In the genomic region with DNA sequence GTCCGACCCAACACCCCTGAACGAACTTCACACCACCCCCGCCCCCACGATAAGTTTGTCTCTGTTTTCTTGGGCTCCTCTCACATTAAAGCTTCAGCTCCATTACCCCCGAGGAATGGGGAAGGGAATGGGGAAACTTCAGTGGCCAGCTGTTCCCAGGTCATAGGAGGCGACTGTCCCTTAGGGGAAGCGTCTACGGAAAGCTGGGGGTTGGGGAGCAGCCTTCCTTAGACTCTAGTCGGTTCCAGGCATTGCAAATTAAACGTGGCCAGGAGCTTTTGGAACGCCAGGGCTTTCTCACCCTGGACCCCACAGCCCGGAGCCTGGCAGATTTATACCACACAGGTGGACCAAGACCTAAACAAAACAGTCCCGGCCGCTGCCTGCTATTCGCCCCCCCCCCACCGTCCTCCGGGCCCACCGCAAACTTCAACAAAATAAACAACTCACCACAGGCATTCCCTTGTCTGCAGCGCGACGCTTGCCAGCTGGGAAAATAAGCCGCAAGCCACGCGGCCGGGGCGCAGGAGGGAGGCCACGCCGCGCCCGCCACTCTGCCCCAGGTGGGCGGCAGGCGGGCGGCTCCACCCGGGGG, we compare ENCODE assay signal across 8 mouse cellular contexts. TPM values are rescaled to one million over a fixed set of nuclear protein-coding genes. Genes with fewer than 3 reads are reported as not detected.
DNase-seq lines count a peak whose midpoint lies in the region; ATAC-seq and TF ChIP-seq lines count a peak whose summit lies in the region.

No protein-coding gene starts in this region.

- H3K9ac ChIP-seq in hindbrain, embryonic 16.5 days (ENCODE audit: low read depth, low read length) = peak overlapping the region; percentile 84
- H3K9ac ChIP-seq in liver, embryonic 16.5 days (ENCODE audit: low read depth, low read length) = peak overlapping the region; percentile 16; the same call in 1 of the 2 replicates

- peak overlapping the region; percentile 90 for H3K27ac ChIP-seq in forebrain, embryonic 10.5 days
- H3K27ac ChIP-seq in hindbrain, embryonic 16.5 days (ENCODE audit: low read depth, low read length) = peak overlapping the region; percentile 91
- H3K27ac ChIP-seq in liver, embryonic 16.5 days (ENCODE audit: low read length) = no peak overlapping the region

- peaks cover 7% of the 10 kb centered on the region for H3K4me1 ChIP-seq in lung, adult 2 months (ENCODE audit: control insufficient read depth, insufficient read depth, low read length)
- H3K4me1 ChIP-seq in forebrain, embryonic 10.5 days = peaks cover 42% of the 10 kb centered on the region
- peaks cover 8% of the 10 kb centered on the region for H3K4me1 ChIP-seq in hindbrain, embryonic 16.5 days (ENCODE audit: control insufficient read depth, insufficient read depth, low read depth, low read length)
- H3K4me1 ChIP-seq in liver, embryonic 16.5 days (ENCODE audit: control insufficient read depth, low read depth, low read length) = no peaks in the 10 kb centered on the region; the same call in 1 of the 2 replicates

- 2% methylated on average over 34 of the region's 34 CpGs for WGBS in lung, adult 2 months
- WGBS in forebrain, embryonic 10.5 days = under 1% methylated on average over 34 of the region's 34 CpGs
- WGBS in hindbrain, embryonic 16.5 days = 1% methylated on average over 33 of the region's 34 CpGs
- WGBS in liver, embryonic 16.5 days (ENCODE audit: insufficient replicate concordance) = 1% methylated on average over 34 of the region's 34 CpGs

- no peaks in the 10 kb centered on the region for H3K36me3 ChIP-seq in forebrain, embryonic 10.5 days (replicated peaks)
- H3K36me3 ChIP-seq in hindbrain, embryonic 16.5 days (ENCODE audit: control insufficient read depth, insufficient read depth, low read length) = no peaks in the 10 kb centered on the region
- H3K36me3 ChIP-seq in liver, embryonic 16.5 days (ENCODE audit: control insufficient read depth, insufficient read depth) = no peaks in the 10 kb centered on the region

- H3K4me2 ChIP-seq in hindbrain, embryonic 16.5 days (ENCODE audit: low read length) = peak overlapping the region; percentile 90
- H3K4me2 ChIP-seq in liver, embryonic 16.5 days (ENCODE audit: low read depth, low read length) = peak overlapping the region; percentile 61

- no peak for TF ChIP-seq CTCF in lung, adult 2 months (IDR thresholded peaks at IDR 0.05; ENCODE audit: insufficient read depth, low read length)

- DNase-seq in lung, adult 2 months = no peak
- no peak for DNase-seq in lung, postnatal 14 days
- peak; percentile 55 for DNase-seq in forebrain, embryonic 10.5 days (ENCODE audit: extremely low spot score, low spot score)
- no peak for DNase-seq in natural killer cell, adult 2 months (ENCODE audit: low spot score in 2 of 2)
- DNase-seq in left cerebral cortex, postnatal 36 days (ENCODE audit: low spot score in 2 of 2) = no peak
- no peak for DNase-seq in cerebellum, adult 8-10 months

- no peaks in the 10 kb centered on the region; the same call in none of the 2 replicates for H3K9me3 ChIP-seq in forebrain, embryonic 10.5 days
- H3K9me3 ChIP-seq in hindbrain, embryonic 16.5 days (ENCODE audit: control insufficient read depth, low read length) = no peaks in the 10 kb centered on the region
- H3K9me3 ChIP-seq in liver, embryonic 16.5 days (replicated peaks; ENCODE audit: control insufficient read depth, low read length) = no peaks in the 10 kb centered on the region

- peak overlapping the region; percentile 82 for H3K4me3 ChIP-seq in lung, adult 2 months (replicated peaks; ENCODE audit: extremely low read depth, low read depth, low read length)
- peak overlapping the region; percentile 72 for H3K4me3 ChIP-seq in forebrain, embryonic 10.5 days
- peak overlapping the region; percentile 73 for H3K4me3 ChIP-seq in hindbrain, embryonic 16.5 days (ENCODE audit: low read length)
- H3K4me3 ChIP-seq in liver, embryonic 16.5 days (ENCODE audit: low read depth, low read length) = peak overlapping the region; percentile 44

- TF ChIP-seq POLR2A in lung, adult 2 months (IDR thresholded peaks at IDR 0.05; ENCODE audit: borderline replicate concordance, extremely low read depth, low read depth, low read length) = no peak

- H3K27me3 ChIP-seq in forebrain, embryonic 10.5 days (ENCODE audit: poor library complexity, severe bottlenecking) = peaks cover 24% of the 10 kb centered on the region
- no peaks in the 10 kb centered on the region for H3K27me3 ChIP-seq in hindbrain, embryonic 16.5 days (replicated peaks; ENCODE audit: control insufficient read depth, insufficient read depth, low read length)
- H3K27me3 ChIP-seq in liver, embryonic 16.5 days (ENCODE audit: control insufficient read depth, insufficient read depth, low read depth, low read length) = peaks cover 66% of the 10 kb centered on the region

- ATAC-seq in hindbrain, embryonic 16.5 days = no peak
- ATAC-seq in liver, embryonic 16.5 days (ENCODE audit: low read depth) = no peak

- intact Hi-C loops in left cerebral cortex, postnatal 36 days (cut with DNase I) = no loop called here

RNA-seq across cellular contexts. Expression of gene Rgmb, which starts 0.6 kb away (rescaled TPM):
- 41.4 and 65.1 TPM in 2 replicates for polyA plus RNA-seq in lung, adult 2 months (2012; rRNA removed)
- polyA plus RNA-seq in forebrain, embryonic 10.5 days (2016; fragmentation: Nextera tagmentation; extraction: Ambion mirVana) = 14.0 and 16.6 TPM in 2 replicates
- polyA plus RNA-seq in hindbrain, embryonic 16.5 days (2015; fragmentation: Nextera tagmentation; extraction: Ambion mirVana) = 50.8 and 58.5 TPM in 2 replicates
- polyA plus RNA-seq in liver, embryonic 16.5 days (2015; fragmentation: Nextera tagmentation; extraction: Ambion mirVana) = 0.85 and 0.86 TPM in 2 replicates
- total RNA-seq in left cerebral cortex, postnatal 36 days (2021) = 10 to 100 TPM; 66.5 to 71.9 TPM
